Mouse (Mus musculus) liver, embryonic 14.5 days (tissue): ENCODE data around the gene Kdm2a.

Source experiments
- CTCF ChIP-seq: IDR thresholded peaks from 2 replicates; pipeline ENCODE4 v1.5.1; 2016; ENCODE audit warnings: antibody characterized with exemption, low read depth, control low read depth
- EP300 ChIP-seq: IDR thresholded peaks from 2 replicates; pipeline ENCODE4 v1.6.1; 2016; ENCODE audit warnings: antibody characterized with exemption, low read depth

DNA sequence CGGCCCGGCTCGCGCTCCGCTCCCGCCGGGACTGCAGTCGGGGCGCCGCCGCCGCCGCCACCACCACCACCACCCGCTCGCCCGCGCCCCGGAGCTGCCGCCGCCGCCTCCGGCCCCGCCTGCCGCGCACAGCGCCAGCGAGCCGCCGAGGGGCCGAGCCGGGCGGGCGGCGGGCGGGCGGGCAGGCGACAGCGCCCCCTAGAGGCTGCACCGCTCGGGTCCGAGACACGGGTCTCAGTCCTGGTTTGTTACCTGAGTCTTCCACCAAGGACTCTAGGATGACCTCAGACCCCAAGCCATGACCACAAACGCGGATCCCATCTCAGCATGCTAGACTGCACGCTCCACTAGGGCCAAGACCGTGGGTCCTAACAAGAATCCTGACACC, 91.9 kb downstream of the Kdm2a start, which contains the start of gene Grk2:
- peak; percentile 79 for TF ChIP-seq CTCF
- no peak for TF ChIP-seq EP300
